Mouse (Mus musculus) embryonic facial prominence, embryonic 11.5 days (tissue): ENCODE results near the gene Cfap44. TPM values are rescaled to one million over a fixed set of nuclear protein-coding genes. Genes with fewer than 3 reads are reported as not detected.

ENCODE experiments used
- ATAC-seq: fragments of 200-750 bp; cut with Nextera tagmentation; replicated peaks from 2 replicates; pipeline ENCODE4 v1.8.0; 2017; ENCODE audit warnings: low read depth; ENCODE audit not compliant: insufficient number of reproducible peaks, low FRiP score, low TSS enrichment
- DNase-seq: peaks from one replicate; pipeline ENCODE4 v3.0.0-alpha.2; 2015; ENCODE audit warnings: low spot score
- H3K27ac ChIP-seq: fragments of 300-500 bp; sonication (generic); replicated peaks from 2 replicates; pipeline ENCODE4 v1.5.1; 2014; ENCODE audit warnings: mild to moderate bottlenecking, low read depth, low read length, control low read depth
- H3K27me3 ChIP-seq: fragments of 300-500 bp; sonication (generic); 2 replicates; pipeline ENCODE4 v1.6.1; 2014; ENCODE audit warnings: mild to moderate bottlenecking, low read length, moderate library complexity, mixed read lengths; ENCODE audit not compliant: control insufficient read depth, insufficient read depth
- H3K36me3 ChIP-seq: fragments of 300-500 bp; sonication (generic); replicated peaks from 2 replicates; pipeline ENCODE4 v1.6.1; 2014; ENCODE audit warnings: low read depth, mild to moderate bottlenecking, low read length, moderate library complexity, mixed read lengths; ENCODE audit not compliant: control insufficient read depth, insufficient read depth
- H3K4me1 ChIP-seq: fragments of 300-500 bp; sonication (generic); 2 replicates; pipeline ENCODE4 v1.6.1; 2014; ENCODE audit warnings: low read length, mixed read lengths; ENCODE audit not compliant: control insufficient read depth, insufficient read depth
- H3K4me2 ChIP-seq: fragments of 300-500 bp; sonication (generic); 2 replicates; pipeline ENCODE4 v1.6.1; 2014; ENCODE audit warnings: low read depth, mild to moderate bottlenecking, control low read depth, low read length, moderate library complexity
- H3K4me3 ChIP-seq: fragments of 300-500 bp; sonication (generic); 2 replicates; pipeline ENCODE4 v1.5.1; 2014; ENCODE audit warnings: low read depth, low read length, control low read depth
- H3K9ac ChIP-seq: fragments of 300-500 bp; sonication (generic); replicated peaks from 2 replicates; pipeline ENCODE4 v1.6.1; 2014; ENCODE audit warnings: mild to moderate bottlenecking, control low read depth, low read length
- H3K9me3 ChIP-seq: fragments of 300-500 bp; sonication (generic); replicated peaks from 2 replicates; pipeline ENCODE4 v1.6.1; 2016; ENCODE audit warnings: mild to moderate bottlenecking, low read length, inconsistent platforms, mixed read lengths; ENCODE audit not compliant: control insufficient read depth
- WGBS: fragments of 180-500 bp; shearing (Covaris S2); extraction: QIAGEN DNeasy Blood & Tissue Kit; methylation state at CpG from one replicate; pipeline ENCODE4 v1.1.7; 2014; 5-methylcytosine and 5-hydroxymethylcytosine counted together
- polyA plus RNA-seq: library from polyadenylated mRNA; unstranded; fragments of >200 nt; fragmentation: Nextera tagmentation; extraction: Ambion mirVana; gene quantifications from 2 replicates; pipeline ENCODE4 v1.2.1, GENCODE M21; 2014

Gene Cfap44
- polyA plus RNA-seq, 1 experiment from 2014 or later, result 0.63 TPM

DNA sequence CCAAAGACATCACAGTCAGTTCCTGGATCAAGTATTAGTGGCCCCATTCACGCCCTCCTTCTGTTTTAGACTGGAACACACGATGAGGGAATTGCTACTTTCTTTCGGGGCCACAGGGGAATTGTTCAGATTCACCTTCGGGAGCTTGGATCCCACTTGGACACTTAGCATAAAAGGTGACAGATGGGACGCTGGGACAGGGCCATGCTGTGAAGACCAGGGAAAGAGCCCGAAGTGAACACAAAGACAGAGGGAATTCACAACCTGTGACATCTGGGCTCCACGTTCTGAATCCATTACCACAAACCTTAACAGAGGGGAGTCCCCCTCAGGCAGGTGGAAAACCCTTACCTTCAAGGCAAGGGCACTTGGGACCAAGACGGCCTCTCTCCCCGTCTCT is 135.6 kb downstream of the Cfap44 start:
- Histone ChIP-seq H3K9me3 (no peaks in the 10 kb centered on the region), H3K4me3 (no peak overlapping the region), H3K4me2 (peak overlapping the region; percentile 40), H3K4me1 (peaks cover 2% of the 10 kb centered on the region), H3K36me3 (no peaks in the 10 kb centered on the region; the same call in 1 of the 2 replicates), H3K27me3 (no peaks in the 10 kb centered on the region), H3K27ac (peak overlapping the region; percentile 76; the same call in 1 of the 2 replicates), H3K9ac (peak overlapping the region; percentile 28; the same call in 1 of the 2 replicates)
- 11% methylated on average over 9 of the region's 9 CpGs for WGBS
- ATAC-seq, result no peak
- DNase-seq, result no peak

DNA sequence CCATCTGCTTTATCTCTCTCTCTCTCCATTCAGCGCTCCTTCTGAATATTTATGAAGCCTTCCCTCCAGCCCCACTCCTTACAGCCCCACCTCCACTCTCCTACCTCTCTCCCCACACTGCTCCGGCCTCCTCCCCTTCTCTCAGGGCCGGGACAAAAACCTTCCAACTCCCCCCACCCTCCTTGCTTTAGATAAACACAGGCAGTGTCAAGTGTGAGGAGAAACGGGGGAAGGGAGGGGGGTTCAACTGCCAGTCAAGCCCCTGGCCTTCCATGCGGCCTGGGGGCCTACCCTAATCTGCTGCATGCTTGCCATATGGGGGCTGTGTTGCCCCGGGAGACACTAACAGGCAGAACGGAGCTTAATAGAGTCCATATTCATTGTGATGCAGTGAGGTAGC is 136.2 kb downstream of the Cfap44 start:
- DNase-seq (peak; percentile 95), ATAC-seq (peak; percentile 95)
- Histone ChIP-seq H3K4me2 (peak overlapping the region; percentile 40), H3K36me3 (no peaks in the 10 kb centered on the region; the same call in 1 of the 2 replicates), H3K27ac (peak overlapping the region; percentile 76), H3K9ac (peak overlapping the region; percentile 28; the same call in 1 of the 2 replicates), H3K4me3 (peak overlapping the region; percentile 6; the same call in 1 of the 2 replicates), H3K4me1 (peaks cover 2% of the 10 kb centered on the region), H3K27me3 (no peaks in the 10 kb centered on the region), H3K9me3 (no peaks in the 10 kb centered on the region)
- WGBS, result 1% methylated on average over 7 of the region's 7 CpGs

DNA sequence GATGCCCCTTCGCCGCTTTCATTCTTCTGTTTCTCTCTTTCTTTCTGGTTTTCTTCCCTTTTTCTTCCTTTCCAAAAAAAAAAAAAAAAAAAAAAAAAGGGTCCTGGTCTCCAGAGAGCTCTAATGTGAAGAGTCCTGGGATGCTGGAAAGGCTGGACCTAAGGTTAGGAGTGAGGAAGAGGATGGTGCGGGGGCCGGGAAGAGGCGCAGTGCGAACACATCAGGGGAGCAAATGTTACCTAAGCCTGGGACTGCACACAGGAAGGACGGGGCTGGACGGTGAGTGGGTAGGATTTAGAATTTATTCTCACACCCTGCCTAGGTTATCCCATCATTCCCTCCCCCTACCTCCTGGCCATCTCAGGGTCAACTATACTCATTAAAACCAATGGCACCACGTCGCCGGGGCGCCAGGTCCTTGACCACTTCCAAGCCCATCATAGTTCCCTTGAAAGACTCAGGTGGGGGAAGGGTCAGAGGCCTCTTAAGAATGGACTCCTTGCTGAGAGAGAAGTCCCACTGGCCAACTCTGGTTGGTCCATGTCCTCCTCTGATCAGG is 136.7 kb downstream of the Cfap44 start:
- H3K27me3 ChIP-seq, result no peaks in the 10 kb centered on the region; the same call in 1 of the 2 replicates
- DNase-seq, result no peak
- peak overlapping the region; percentile 76 for H3K27ac ChIP-seq
- ATAC-seq, result peak; percentile 29
- peaks cover 2% of the 10 kb centered on the region for H3K4me1 ChIP-seq
- WGBS, result 18% methylated on average over 12 of the region's 12 CpGs
- peak overlapping the region; percentile 40 for H3K4me2 ChIP-seq
- H3K36me3 ChIP-seq, result no peaks in the 10 kb centered on the region; the same call in 1 of the 2 replicates
- H3K9me3 ChIP-seq, result no peaks in the 10 kb centered on the region
- peak overlapping the region; percentile 34 for H3K9ac ChIP-seq
- no peak overlapping the region; the same call in 1 of the 2 replicates for H3K4me3 ChIP-seq

Other genes with a start within 250 kb of the Cfap44 start
- gene Usf3, start 221.6 kb upstream of the Cfap44 start, polyA plus RNA-seq, result 4.4 and 4.6 TPM in 2 replicates
- gene Sidt1, start 61.6 kb upstream of the Cfap44 start, polyA plus RNA-seq, result 0.42 and 0.89 TPM in 2 replicates
- gene Spice1, start 47.7 kb upstream of the Cfap44 start, polyA plus RNA-seq, result 32.4 and 34.8 TPM in 2 replicates
- gene Boc, start 164.1 kb downstream of the Cfap44 start, polyA plus RNA-seq, result 19.5 and 20.7 TPM in 2 replicates